Mouse (Mus musculus) embryonic facial prominence, embryonic 11.5 days (tissue): ENCODE data around the gene Ccdc8. TPM values are rescaled to one million over a fixed set of nuclear protein-coding genes. Genes with fewer than 3 reads are reported as not detected.

Source experiments
- ATAC-seq: fragments of 200-750 bp; cut with Nextera tagmentation; replicated peaks from 2 replicates; pipeline ENCODE4 v1.8.0; 2017; ENCODE audit warnings: low read depth; ENCODE audit not compliant: insufficient number of reproducible peaks, low FRiP score, low TSS enrichment
- DNase-seq: peaks from one replicate; pipeline ENCODE4 v3.0.0-alpha.2; 2015; ENCODE audit warnings: low spot score
- H3K27ac ChIP-seq: fragments of 300-500 bp; sonication (generic); replicated peaks from 2 replicates; pipeline ENCODE4 v1.5.1; 2014; ENCODE audit warnings: mild to moderate bottlenecking, low read depth, low read length, control low read depth
- H3K27me3 ChIP-seq: fragments of 300-500 bp; sonication (generic); 2 replicates; pipeline ENCODE4 v1.6.1; 2014; ENCODE audit warnings: mild to moderate bottlenecking, low read length, moderate library complexity, mixed read lengths; ENCODE audit not compliant: control insufficient read depth, insufficient read depth
- H3K36me3 ChIP-seq: fragments of 300-500 bp; sonication (generic); replicated peaks from 2 replicates; pipeline ENCODE4 v1.6.1; 2014; ENCODE audit warnings: low read depth, mild to moderate bottlenecking, low read length, moderate library complexity, mixed read lengths; ENCODE audit not compliant: control insufficient read depth, insufficient read depth
- H3K4me1 ChIP-seq: fragments of 300-500 bp; sonication (generic); 2 replicates; pipeline ENCODE4 v1.6.1; 2014; ENCODE audit warnings: low read length, mixed read lengths; ENCODE audit not compliant: control insufficient read depth, insufficient read depth
- H3K4me2 ChIP-seq: fragments of 300-500 bp; sonication (generic); 2 replicates; pipeline ENCODE4 v1.6.1; 2014; ENCODE audit warnings: low read depth, mild to moderate bottlenecking, control low read depth, low read length, moderate library complexity
- H3K4me3 ChIP-seq: fragments of 300-500 bp; sonication (generic); 2 replicates; pipeline ENCODE4 v1.5.1; 2014; ENCODE audit warnings: low read depth, low read length, control low read depth
- H3K9ac ChIP-seq: fragments of 300-500 bp; sonication (generic); replicated peaks from 2 replicates; pipeline ENCODE4 v1.6.1; 2014; ENCODE audit warnings: mild to moderate bottlenecking, control low read depth, low read length
- H3K9me3 ChIP-seq: fragments of 300-500 bp; sonication (generic); replicated peaks from 2 replicates; pipeline ENCODE4 v1.6.1; 2016; ENCODE audit warnings: mild to moderate bottlenecking, low read length, inconsistent platforms, mixed read lengths; ENCODE audit not compliant: control insufficient read depth
- WGBS: fragments of 180-500 bp; shearing (Covaris S2); extraction: QIAGEN DNeasy Blood & Tissue Kit; methylation state at CpG from one replicate; pipeline ENCODE4 v1.1.7; 2014; 5-methylcytosine and 5-hydroxymethylcytosine counted together
- polyA plus RNA-seq: library from polyadenylated mRNA; unstranded; fragments of >200 nt; fragmentation: Nextera tagmentation; extraction: Ambion mirVana; gene quantifications from 2 replicates; pipeline ENCODE4 v1.2.1, GENCODE M21; 2014

Ccdc8 gene
- polyA plus RNA-seq, 1 experiment from 2014 or later, result 15.9 TPM

DNA sequence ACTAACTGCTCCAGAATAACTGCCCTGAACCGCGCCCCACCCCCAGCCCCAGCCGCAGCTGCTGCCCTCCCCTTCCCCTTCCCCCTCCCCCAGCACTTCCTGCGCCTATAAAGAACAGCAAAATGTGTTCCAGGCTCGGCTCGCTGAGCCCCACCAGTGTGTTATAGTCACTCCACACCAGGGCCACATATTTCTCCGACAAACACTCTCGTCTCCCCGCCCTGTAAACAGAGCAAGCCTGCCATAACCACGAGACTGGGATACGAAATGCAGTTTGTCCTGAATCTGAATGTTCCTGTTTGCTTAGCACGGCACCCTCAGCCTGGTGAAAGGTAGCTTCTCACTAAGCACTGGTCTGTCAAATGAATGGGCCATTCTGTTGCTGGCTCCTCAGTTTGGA lies 12.2 kb upstream of the Ccdc8 start:
- WGBS, result 3% methylated on average over 12 of the region's 12 CpGs
- Histone ChIP-seq H3K27me3 (no peaks in the 10 kb centered on the region), H3K4me1 (peaks cover 8% of the 10 kb centered on the region; the same call in 1 of the 2 replicates), H3K9ac (peak overlapping the region; percentile 54), H3K27ac (peak overlapping the region; percentile 59), H3K36me3 (no peaks in the 10 kb centered on the region), H3K4me3 (peak overlapping the region; percentile 21; the same call in 1 of the 2 replicates), H3K9me3 (no peaks in the 10 kb centered on the region), H3K4me2 (peak overlapping the region; percentile 42)
- ATAC-seq, result no peak; the same call in 1 of the 2 replicates
- DNase-seq, result peak; percentile 70

DNA sequence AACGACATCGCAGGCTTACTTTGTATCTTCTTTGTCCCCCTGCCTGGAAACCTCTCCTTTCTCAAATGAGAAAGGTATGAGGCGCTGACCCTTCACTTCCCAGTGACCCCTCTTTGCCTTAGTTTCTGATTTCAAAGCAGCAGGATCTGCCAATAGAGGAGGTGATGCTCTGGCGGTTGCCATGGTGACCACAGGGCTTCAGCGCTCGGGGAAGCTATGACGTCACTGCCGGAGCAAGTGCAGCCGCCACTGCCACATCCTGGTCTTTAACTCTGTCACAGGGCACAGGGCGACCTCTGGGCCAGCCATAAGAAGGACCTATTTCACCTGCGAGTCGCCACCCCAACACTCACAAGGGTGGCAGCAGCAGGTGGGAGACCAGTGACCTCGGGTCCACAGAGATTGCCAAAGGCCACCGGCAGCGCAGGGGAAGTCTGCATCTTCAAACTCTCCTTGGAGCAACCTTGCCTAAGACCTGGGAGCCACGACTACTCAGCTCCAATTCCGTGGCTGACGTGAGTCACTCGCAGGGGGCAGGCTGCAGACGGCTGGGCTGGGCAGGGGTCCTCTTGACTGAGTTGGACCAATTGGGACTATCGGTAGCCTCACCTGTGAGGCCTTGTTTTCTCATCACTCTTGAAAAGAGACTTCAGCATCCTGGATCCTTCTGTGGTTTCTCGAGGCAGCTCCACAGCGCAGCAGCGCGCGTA lies 9.5 kb upstream of the Ccdc8 start, which contains the start of gene Gm42372:
Gene Gm42372 (plus strand): TSS at position 228 of the 710 bp plus-strand sequence.
- Histone ChIP-seq H3K4me1 (peaks cover 8% of the 10 kb centered on the region; the same call in 1 of the 2 replicates), H3K9me3 (no peaks in the 10 kb centered on the region), H3K4me3 (peak within 1 kb of the TSS; percentile 15), H3K27ac (no peak within 1 kb of the TSS), H3K27me3 (no peaks in the 10 kb centered on the region), H3K4me2 (peak within 1 kb of the TSS; percentile 47), H3K9ac (0 out of 2 replicates have a peak within 1 kb of the TSS, but pooled peaks have one; percentile 2), H3K36me3 (no peaks in the 10 kb centered on the region)
- 20% methylated on average over 26 of the region's 26 CpGs for WGBS
- ATAC-seq, result 0 out of 2 replicates have a peak, but pooled peaks have one; percentile 26
- peak; percentile 91 for DNase-seq

DNA sequence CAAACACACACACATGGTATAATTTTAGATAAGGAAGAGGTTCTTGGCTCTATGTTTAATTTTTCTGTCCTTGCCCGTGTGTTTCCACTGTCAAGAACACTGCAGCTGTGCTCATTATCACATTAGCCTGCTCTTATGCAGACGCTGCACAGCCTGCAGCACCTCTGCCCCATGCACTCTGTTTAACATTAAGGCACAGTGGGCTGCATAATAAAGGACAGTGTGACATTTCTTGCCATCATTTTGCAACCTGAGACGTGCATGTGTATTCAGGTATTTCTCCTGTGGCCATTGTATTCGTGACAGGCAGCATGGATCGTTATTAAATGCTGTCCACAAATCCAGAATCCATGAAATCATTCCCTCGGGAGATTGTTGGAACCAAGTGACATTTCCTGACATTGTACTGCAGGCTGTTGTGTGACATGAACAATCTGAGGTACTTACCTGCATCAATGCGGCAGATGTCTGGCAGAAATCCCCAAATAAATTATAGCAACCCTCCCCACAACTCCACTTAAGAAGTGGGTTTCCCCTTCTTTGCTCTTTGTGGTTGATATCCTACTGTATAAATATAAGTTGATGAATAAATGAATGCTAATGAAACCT lies 4.9 kb upstream of the Ccdc8 start:
- no peak overlapping the region for H3K4me3 ChIP-seq
- no peak overlapping the region for H3K9ac ChIP-seq
- peak overlapping the region; percentile 28; the same call in 1 of the 2 replicates for H3K27ac ChIP-seq
- DNase-seq, result no peak
- peaks cover 7% of the 10 kb centered on the region; the same call in 1 of the 2 replicates for H3K4me1 ChIP-seq
- H3K27me3 ChIP-seq, result no peaks in the 10 kb centered on the region
- no peak overlapping the region for H3K4me2 ChIP-seq
- no peak for ATAC-seq
- no peaks in the 10 kb centered on the region; the same call in 1 of the 2 replicates for H3K9me3 ChIP-seq
- no peaks in the 10 kb centered on the region for H3K36me3 ChIP-seq
- 45% methylated on average over 7 of the region's 7 CpGs for whole genome bisulfite sequencing

DNA sequence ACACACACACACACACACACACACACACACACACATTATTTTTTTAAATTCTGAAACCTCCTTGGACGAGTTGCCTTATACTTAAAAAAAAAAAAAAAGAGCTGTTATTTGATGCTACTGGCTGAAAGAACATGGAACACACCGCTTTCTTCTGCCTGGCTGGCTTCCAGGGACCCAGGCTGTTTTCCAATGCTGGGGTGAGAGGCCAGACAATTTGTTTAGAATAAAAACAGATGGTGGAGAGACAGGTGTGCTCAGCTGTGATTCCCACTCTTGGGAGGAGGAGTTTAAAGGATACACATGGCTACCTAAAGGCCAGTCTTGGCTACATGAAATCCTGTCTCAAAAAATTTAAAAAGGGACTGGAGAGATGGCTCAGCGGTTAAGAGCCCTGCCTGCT lies 4.1 kb upstream of the Ccdc8 start:
- Histone ChIP-seq H3K27ac (no peak overlapping the region), H3K9ac (no peak overlapping the region), H3K27me3 (no peaks in the 10 kb centered on the region), H3K9me3 (no peaks in the 10 kb centered on the region; the same call in 1 of the 2 replicates), H3K4me2 (no peak overlapping the region), H3K4me3 (no peak overlapping the region), H3K36me3 (no peaks in the 10 kb centered on the region), H3K4me1 (no peaks in the 10 kb centered on the region; the same call in 1 of the 2 replicates)
- ATAC-seq (no peak), DNase-seq (peak; percentile 71)
- 40% methylated on average over 3 of the region's 3 CpGs for WGBS

DNA sequence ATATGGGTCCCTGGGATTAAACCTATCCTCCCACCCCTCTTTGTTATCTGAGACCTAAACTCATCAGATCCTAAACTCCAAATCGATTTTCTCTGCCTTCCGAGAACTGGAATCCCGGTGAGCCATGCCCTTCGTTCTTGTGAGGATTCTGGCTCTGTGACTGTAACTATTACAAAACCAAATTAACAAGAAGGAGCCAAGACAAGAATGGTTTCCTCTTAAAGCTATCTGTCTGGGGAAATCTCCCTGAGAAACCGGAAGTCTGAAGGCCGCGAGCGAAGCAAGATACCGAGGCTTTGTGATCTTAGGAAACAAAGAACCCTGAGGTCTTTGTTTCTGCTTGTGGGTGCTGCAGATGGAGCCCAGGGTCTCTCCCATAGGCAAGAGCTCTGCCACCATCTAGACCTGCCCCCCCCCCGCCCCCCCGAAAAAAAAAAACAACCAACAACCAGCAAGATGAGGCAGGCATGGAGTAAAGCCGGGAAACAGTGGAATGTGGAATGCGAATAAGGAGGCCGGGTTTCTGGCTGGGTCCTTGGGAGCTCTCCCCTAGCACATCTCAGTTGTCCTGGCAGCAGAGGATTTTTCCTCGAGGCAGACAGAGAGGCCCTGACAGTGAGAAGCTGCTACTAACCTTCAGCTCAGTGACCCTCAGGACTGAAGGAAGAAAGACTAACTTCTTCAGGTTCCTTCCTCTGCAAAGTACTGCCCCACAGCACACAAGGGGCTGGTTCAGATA lies 2.3 kb upstream of the Ccdc8 start:
- H3K4me1 ChIP-seq, result peaks cover 3% of the 10 kb centered on the region
- DNase-seq (peak; percentile 48), ATAC-seq (no peak)
- H3K4me3 ChIP-seq, result no peak overlapping the region
- H3K4me2 ChIP-seq, result no peak overlapping the region
- no peaks in the 10 kb centered on the region for H3K36me3 ChIP-seq
- no peaks in the 10 kb centered on the region for H3K27me3 ChIP-seq
- H3K27ac ChIP-seq, result peak overlapping the region; percentile 38; the same call in 1 of the 2 replicates
- WGBS, result 31% methylated on average over 15 of the region's 15 CpGs
- no peak overlapping the region for H3K9ac ChIP-seq
- no peaks in the 10 kb centered on the region; the same call in 1 of the 2 replicates for H3K9me3 ChIP-seq

DNA sequence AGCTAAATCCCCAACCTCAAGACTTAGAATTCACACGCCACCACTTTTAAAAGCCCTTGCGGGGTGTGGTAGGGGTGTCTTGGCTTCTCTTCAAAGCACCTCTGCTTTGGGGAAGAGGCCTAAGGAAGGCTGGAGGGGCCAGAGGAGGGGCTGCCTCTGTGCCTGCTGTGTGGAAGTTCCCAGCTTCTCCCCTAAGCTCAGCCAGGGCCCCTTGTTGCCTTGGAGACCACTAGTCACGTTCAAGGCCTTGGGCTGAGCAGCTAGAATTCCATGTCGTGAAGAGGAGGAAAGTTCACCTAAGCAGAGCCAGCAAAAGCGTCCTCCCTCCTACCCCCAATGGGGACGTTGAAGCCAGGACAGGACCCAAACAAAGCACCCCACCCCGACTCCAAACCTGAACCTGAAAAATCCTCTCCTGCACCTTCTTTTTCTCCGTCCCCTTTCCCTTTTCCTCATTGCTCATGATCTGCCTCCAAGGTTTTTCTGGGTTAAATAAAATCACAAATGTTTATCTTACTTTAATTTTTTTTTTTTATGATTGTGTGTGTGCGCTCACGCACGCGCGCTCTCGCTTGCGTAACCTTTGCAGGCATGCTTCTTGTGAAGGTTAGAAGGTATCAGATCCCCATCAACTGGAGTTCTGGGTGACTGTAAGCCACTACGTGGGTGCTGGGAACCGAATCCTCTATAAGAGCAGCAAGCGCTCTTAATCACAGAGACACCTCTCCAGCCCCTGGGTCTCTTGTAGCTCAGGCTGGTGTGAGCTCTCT lies 642 bp upstream of the Ccdc8 start:
- no peak overlapping the region for H3K4me3 ChIP-seq
- H3K9ac ChIP-seq, result peak overlapping the region; percentile 10
- no peaks in the 10 kb centered on the region for H3K36me3 ChIP-seq
- WGBS, result 61% methylated on average over 18 of the region's 18 CpGs
- ATAC-seq (peak; percentile 63), DNase-seq (peak; percentile 89)
- H3K4me1 ChIP-seq, result peaks cover 10% of the 10 kb centered on the region
- H3K27ac ChIP-seq, result peak overlapping the region; percentile 82
- peak overlapping the region; percentile 16; the same call in 1 of the 2 replicates for H3K4me2 ChIP-seq
- no peaks in the 10 kb centered on the region; the same call in 1 of the 2 replicates for H3K9me3 ChIP-seq
- H3K27me3 ChIP-seq, result no peaks in the 10 kb centered on the region

DNA sequence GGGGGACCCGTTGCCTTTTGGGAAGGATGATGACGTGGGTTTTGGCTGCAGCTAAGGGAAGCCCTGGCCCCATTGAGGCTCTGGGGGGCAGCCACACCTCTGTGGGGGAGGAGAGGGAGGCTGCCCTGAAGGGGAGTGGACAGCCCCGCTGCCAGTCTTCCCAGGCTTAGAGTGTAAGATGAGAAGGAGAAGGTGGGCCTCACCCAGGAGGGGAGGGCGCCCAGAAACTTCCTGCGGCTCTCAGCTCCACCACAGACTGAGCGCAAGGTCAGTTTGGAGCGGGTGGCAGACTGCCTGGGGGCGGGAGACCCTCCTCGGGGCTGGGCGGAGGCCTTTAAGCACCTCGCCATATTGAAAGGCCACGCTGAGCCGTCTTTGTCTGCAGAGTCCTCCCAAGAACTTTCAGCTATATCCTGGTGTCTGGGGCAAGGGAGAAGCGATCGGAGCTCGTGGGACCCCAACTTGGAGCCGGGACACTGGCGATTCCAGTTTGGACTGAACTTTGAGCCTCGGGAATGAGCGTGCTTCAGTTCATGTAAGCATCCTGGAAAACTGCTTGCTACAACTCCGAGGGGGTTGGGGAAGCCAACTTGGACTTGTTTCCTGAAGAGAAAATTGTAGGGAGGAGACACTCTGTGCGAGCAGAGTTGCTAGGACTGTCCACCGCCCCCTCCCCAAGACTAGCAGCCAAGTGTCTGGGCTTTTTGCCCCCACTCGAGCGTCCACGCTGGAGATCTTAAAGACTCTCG lies 1.3 kb downstream of the Ccdc8 start:
- Histone ChIP-seq H3K27ac (peak overlapping the region; percentile 52), H3K9ac (peak overlapping the region; percentile 77), H3K4me1 (peaks cover 10% of the 10 kb centered on the region), H3K27me3 (no peaks in the 10 kb centered on the region), H3K36me3 (no peaks in the 10 kb centered on the region), H3K4me2 (peak overlapping the region; percentile 78), H3K4me3 (peak overlapping the region; percentile 68), H3K9me3 (no peaks in the 10 kb centered on the region; the same call in 1 of the 2 replicates)
- ATAC-seq (peak; percentile 92), DNase-seq (peak; percentile 91)
- WGBS, result under 1% methylated on average over 27 of the region's 27 CpGs
